Mouse (Mus musculus): ENCODE results near the gene Hist1h2ad. TPM values are rescaled to one million over a fixed set of nuclear protein-coding genes. Genes with fewer than 3 reads are reported as not detected.
"Not testable (repeated sequence)": the region's sequence is repeated elsewhere in the genome, so short reads cannot be mapped to it uniquely, and the experiment has no call there.

Hist1h2ad gene
- polyA plus RNA-seq, 2 experiments = 4.7 to 10.4 TPM

- WGBS (ENCODE audit: insufficient replicate concordance) = under 1% methylated on average over 18 of the region's 18 CpGs
Measured at GRCm38 (mm10) chr13:23575271-23575851, 1.2 kb downstream of the Hist1h2ad start, which contains the start of gene Hist1h3d. TSS of gene Hist1h3d (plus strand) at chr13:23575763.

GRCm38 (mm10) chr13:23575864-23576313 lies 1.7 kb downstream of the Hist1h2ad start:
- not testable (repeated sequence) for DNase-seq (ENCODE audit: low read depth in 3 of 3, low spot score in 3 of 3); ATAC-seq (ENCODE audit: insufficient read depth)
- WGBS (ENCODE audit: insufficient replicate concordance) = 0% methylated on average over 15 of the region's 40 CpGs

More at GRCm38 (mm10) chr13:23575271-23575851, 1.2 kb downstream of the Hist1h2ad start, which contains the start of gene Hist1h3d:
- Histone ChIP-seq H3K4me2 (ENCODE audit: low read depth) (peak within 1 kb of the TSS; percentile 96), H3K4me1 (replicated peaks; ENCODE audit: control insufficient read depth in 2 of 2, insufficient read depth in 2 of 2, low read length in 1 of 2) (peaks cover 12 to 14% of the 10 kb centered on the region in 2 experiments; a peak in 3 of 4 replicates), H3K36me3 (replicated peaks; ENCODE audit: control insufficient read depth, insufficient read depth, low read depth) (no peaks in the 10 kb centered on the region), H3K27ac (peak within 1 kb of the TSS; percentile 98), H3K9me3 (ENCODE audit: control insufficient read depth, low read length) (no peaks in the 10 kb centered on the region), H3K27me3 (ENCODE audit: control insufficient read depth, insufficient read depth, low read length) (no peaks in the 10 kb centered on the region), H3K4me3 (ENCODE audit: insufficient read depth in 1 of 2, low read depth in 2 of 2, low read length in 2 of 2) (peak within 1 kb of the TSS; percentile 65 to 69), H3K9ac (replicated peaks) (peak within 1 kb of the TSS; percentile 99)
- ATAC-seq (ENCODE audit: insufficient read depth) (peak; percentile 26), DNase-seq (ENCODE audit: low read depth in 3 of 3, low spot score in 3 of 3) (peak; percentile 89 to 91 (median 91))
- TF ChIP-seq EP300 (IDR thresholded peaks at IDR 0.05; ENCODE audit: low read depth) (peak; percentile 68), CTCF (IDR thresholded peaks at IDR 0.05; ENCODE audit: low read depth) (no peak)

GRCm38 (mm10) chr13:23576351-23576881 lies 2.2 kb downstream of the Hist1h2ad start:
- Histone ChIP-seq H3K9ac (replicated peaks) (peak overlapping the region; percentile 99), H3K27ac (peak overlapping the region; percentile 98), H3K27me3 (ENCODE audit: control insufficient read depth, insufficient read depth, low read length) (no peaks in the 10 kb centered on the region), H3K4me1 (replicated peaks; ENCODE audit: control insufficient read depth in 2 of 2, insufficient read depth in 2 of 2, low read length in 1 of 2) (peaks cover 18% of the 10 kb centered on the region in 2 experiments), H3K4me3 (ENCODE audit: insufficient read depth in 1 of 2, low read depth in 2 of 2, low read length in 2 of 2) (peak overlapping the region; percentile 65 to 69), H3K36me3 (replicated peaks; ENCODE audit: control insufficient read depth, insufficient read depth, low read depth) (no peaks in the 10 kb centered on the region), H3K9me3 (ENCODE audit: control insufficient read depth, low read length) (no peaks in the 10 kb centered on the region), H3K4me2 (ENCODE audit: low read depth) (peak overlapping the region; percentile 96)
- TF ChIP-seq CTCF (IDR thresholded peaks at IDR 0.05; ENCODE audit: low read depth) (no peak), EP300 (IDR thresholded peaks at IDR 0.05; ENCODE audit: low read depth) (no peak; the same call in 1 of the 2 replicates)
- ATAC-seq (ENCODE audit: insufficient read depth) (no peak), DNase-seq (ENCODE audit: low read depth in 3 of 3, low spot score in 3 of 3) (no peak)
- WGBS (ENCODE audit: insufficient replicate concordance) = 4% methylated on average over 7 of the region's 7 CpGs

More at GRCm38 (mm10) chr13:23575864-23576313, 1.7 kb downstream of the Hist1h2ad start:
- Histone ChIP-seq H3K9ac (replicated peaks) (peak overlapping the region; percentile 99), H3K4me3 (ENCODE audit: insufficient read depth in 1 of 2, low read depth in 2 of 2, low read length in 2 of 2) (peak overlapping the region; percentile 65 to 69), H3K4me1 (replicated peaks; ENCODE audit: control insufficient read depth in 2 of 2, insufficient read depth in 2 of 2, low read length in 1 of 2) (peaks cover 14 to 17% of the 10 kb centered on the region in 2 experiments; a peak in 3 of 4 replicates), H3K27ac (peak overlapping the region; percentile 98), H3K4me2 (ENCODE audit: low read depth) (peak overlapping the region; percentile 96)
- not testable (repeated sequence) for H3K9me3 ChIP-seq (ENCODE audit: control insufficient read depth, low read length); H3K36me3 ChIP-seq (replicated peaks; ENCODE audit: control insufficient read depth, insufficient read depth, low read depth); H3K27me3 ChIP-seq (ENCODE audit: control insufficient read depth, insufficient read depth, low read length)

- H3K36me3 ChIP-seq (replicated peaks; ENCODE audit: control insufficient read depth, insufficient read depth, low read depth) = no peaks in the 10 kb centered on the region
- TF ChIP-seq CTCF (IDR thresholded peaks at IDR 0.05; ENCODE audit: low read depth) = no peak
- TF ChIP-seq EP300 (IDR thresholded peaks at IDR 0.05; ENCODE audit: low read depth) = no peak
- H3K27ac ChIP-seq = peak overlapping the region; percentile 98
- ATAC-seq (ENCODE audit: insufficient read depth) = no peak
- H3K9me3 ChIP-seq (ENCODE audit: control insufficient read depth, low read length) = no peaks in the 10 kb centered on the region
- peaks cover 18 to 21% of the 10 kb centered on the region in 2 experiments for H3K4me1 ChIP-seq (replicated peaks; ENCODE audit: control insufficient read depth in 2 of 2, insufficient read depth in 2 of 2, low read length in 1 of 2)
- H3K4me2 ChIP-seq (ENCODE audit: low read depth) = peak overlapping the region; percentile 96
- peak overlapping the region; percentile 99 for H3K9ac ChIP-seq (replicated peaks)
- WGBS (ENCODE audit: insufficient replicate concordance) = 35% methylated on average over 6 of the region's 6 CpGs
- H3K27me3 ChIP-seq (ENCODE audit: control insufficient read depth, insufficient read depth, low read length) = no peaks in the 10 kb centered on the region
- DNase-seq (ENCODE audit: low read depth in 3 of 3, low spot score in 3 of 3) = no peak
- H3K4me3 ChIP-seq (ENCODE audit: insufficient read depth in 1 of 2, low read depth in 2 of 2, low read length in 2 of 2) = peak overlapping the region; percentile 65 to 69
Measured at GRCm38 (mm10) chr13:23576906-23577639, 2.9 kb downstream of the Hist1h2ad start.

GRCm38 (mm10) chr13:23577835-23578234 lies 3.7 kb downstream of the Hist1h2ad start:
- no peaks in the 10 kb centered on the region for H3K9me3 ChIP-seq (ENCODE audit: control insufficient read depth, low read length)
- peaks cover 22 to 23% of the 10 kb centered on the region in 2 experiments for H3K4me1 ChIP-seq (replicated peaks; ENCODE audit: control insufficient read depth in 2 of 2, insufficient read depth in 2 of 2, low read length in 1 of 2)
- TF ChIP-seq CTCF (IDR thresholded peaks at IDR 0.05; ENCODE audit: low read depth) (no peak), EP300 (IDR thresholded peaks at IDR 0.05; ENCODE audit: low read depth) (no peak)
- 81% methylated on average over 1 of the region's 1 CpGs for WGBS (ENCODE audit: insufficient replicate concordance)
- H3K27me3 ChIP-seq (ENCODE audit: control insufficient read depth, insufficient read depth, low read length) = no peaks in the 10 kb centered on the region
- DNase-seq (ENCODE audit: low read depth in 3 of 3, low spot score in 3 of 3) (no peak), ATAC-seq (ENCODE audit: insufficient read depth) (no peak)
- H3K4me2 ChIP-seq (ENCODE audit: low read depth) = peak overlapping the region; percentile 96
- H3K36me3 ChIP-seq (replicated peaks; ENCODE audit: control insufficient read depth, insufficient read depth, low read depth) = no peaks in the 10 kb centered on the region
- peak overlapping the region; percentile 57 for H3K9ac ChIP-seq (replicated peaks)
- H3K4me3 ChIP-seq (ENCODE audit: insufficient read depth in 1 of 2, low read depth in 2 of 2, low read length in 2 of 2) = peak overlapping the region in 1 of 2 experiments; percentile 8; a peak in 2 of 4 replicates
- peak overlapping the region; percentile 98 for H3K27ac ChIP-seq
